Mouse (Mus musculus) Patski (cell line): ENCODE data around the gene Gm21988. TPM values are rescaled to one million over a fixed set of nuclear protein-coding genes. Genes with fewer than 3 reads are reported as not detected.

Experiments
- ATAC-seq: fragments of 100-300 bp; one replicate; pipeline ENCODE4 v1.8.0; 2021
- CTCF ChIA-PET: fragments of 350-600 bp; sonication (Branson Sonifier 250); formaldehyde crosslinking; loops from one replicate; lab custom pipeline; 2022; ENCODE audit warnings: inconsistent platforms; lab: Charles Lee
- POLR2A ChIA-PET: fragments of 350-600 bp; sonication (Branson Sonifier 250); formaldehyde crosslinking; loops from one replicate; lab custom pipeline; 2022; ENCODE audit warnings: antibody characterized with exemption, inconsistent platforms; lab: Charles Lee
- DNase-seq: peaks from one replicate; pipeline ENCODE4 v3.0.0-alpha.2; 2011; ENCODE audit warnings: low read depth, low spot score
- H3K27me3 ChIP-seq: fragments of 371-371 bp; one replicate; pipeline ENCODE4 v1.5.1; 2021
- CTCF ChIP-seq: fragments of 100-300 bp; IDR thresholded peaks from one replicate; pipeline ENCODE4 v1.5.1; 2021
- in situ Hi-C: fragments of 300-500 bp; cut with MboI; formaldehyde crosslinking; loops from 3 replicates; pipeline ENCODE4 v1.11.1; 2018; ENCODE audit warnings: low pct_unique_long_range_greater_than_20kb, mixed read lengths
- polyA plus RNA-seq: library from polyadenylated mRNA; unstranded; gene quantifications from one replicate; pipeline ENCODE4 v1.2.3, GENCODE M21; 2021

Gm21988 gene
- polyA plus RNA-seq, 1 experiment from 2014 or later: 4.3 TPM

GRCm38 (mm10) chr11:70228828-70229227 is 10.8 kb downstream of the Gm21988 start:
- no peak for ATAC-seq
- in situ Hi-C loops: no loop called here
- TF ChIP-seq CTCF: no peak
- POLR2A ChIA-PET: no interaction called here
- CTCF ChIA-PET: no interaction called here
- no peak for DNase-seq
- H3K27me3 ChIP-seq: peaks cover 29% of the 10 kb centered on the region

- ChIA-PET POLR2A (no interaction called here), CTCF (no interaction called here)
- H3K27me3 ChIP-seq: peaks cover 29% of the 10 kb centered on the region
- TF ChIP-seq CTCF: no peak
- DNase-seq (no peak), ATAC-seq (no peak)
- in situ Hi-C loops: no loop called here
These were observed 11.9 kb downstream of the Gm21988 start for GRCm38 (mm10) chr11:70227661-70228245.

GRCm38 (mm10) chr11:70227126-70227525 is 12.5 kb downstream of the Gm21988 start:
- DNase-seq (no peak), ATAC-seq (no peak)
- in situ Hi-C loops: no loop called here

GRCm38 (mm10) chr11:70226602-70226890 is 13.1 kb downstream of the Gm21988 start:
- H3K27me3 ChIP-seq: peaks cover 29% of the 10 kb centered on the region
- in situ Hi-C loops: no loop called here
- no peak for TF ChIP-seq CTCF
- CTCF ChIA-PET: no interaction called here
- ATAC-seq (no peak), DNase-seq (no peak)
- POLR2A ChIA-PET: no interaction called here

More at GRCm38 (mm10) chr11:70227126-70227525, 12.5 kb downstream of the Gm21988 start:
- peaks cover 29% of the 10 kb centered on the region for H3K27me3 ChIP-seq
- ChIA-PET POLR2A (no interaction called here), CTCF (no interaction called here)
- TF ChIP-seq CTCF: no peak

GRCm38 (mm10) chr11:70225798-70226601 is 13.6 kb downstream of the Gm21988 start:
- no peak for ATAC-seq

GRCm38 (mm10) chr11:70223724-70224123 is 15.9 kb downstream of the Gm21988 start:
- in situ Hi-C loops: no loop called here
- CTCF ChIA-PET: interaction anchor here (0.6 kb wide), 1 partner anchor 15 kb away, joined by 3 read pairs; no protein-coding TSS in a partner anchor

More at GRCm38 (mm10) chr11:70225798-70226601, 13.6 kb downstream of the Gm21988 start:
- TF ChIP-seq CTCF: no peak
- no peak for DNase-seq
- CTCF ChIA-PET: interaction anchor here (1.4 kb wide), 1 partner anchor 17 kb away, joined by 3 read pairs; no protein-coding TSS in a partner anchor
- in situ Hi-C loops: no loop called here
- H3K27me3 ChIP-seq: peaks cover 29% of the 10 kb centered on the region
- POLR2A ChIA-PET: no interaction called here

GRCm38 (mm10) chr11:70221603-70222500 is 17.8 kb downstream of the Gm21988 start:
- ChIA-PET CTCF (interaction anchor here (1.0 to 2.8 kb wide), 3 partner anchors 9 to 70 kb away, joined by 3 to 17 read pairs (median 4); partner anchors contain the start of gene Bcl6b), POLR2A (interaction anchor here (1.4 to 2.5 kb wide), 2 partner anchors 9 to 18 kb away, joined by 5 to 7 read pairs; partner anchors contain the start of genes Gm21988 and Rnasek)
- no peak for DNase-seq
- TF ChIP-seq CTCF: no peak
- in situ Hi-C loops: no loop called here
- H3K27me3 ChIP-seq: peaks cover 6% of the 10 kb centered on the region
- no peak for ATAC-seq

More at GRCm38 (mm10) chr11:70223724-70224123, 15.9 kb downstream of the Gm21988 start:
- no peak for DNase-seq
- ATAC-seq: no peak
- no peak for TF ChIP-seq CTCF
- H3K27me3 ChIP-seq: peaks cover 16% of the 10 kb centered on the region
- POLR2A ChIA-PET: interaction anchor here (0.5 kb wide), 1 partner anchor 26 kb away, joined by 4 read pairs; no protein-coding TSS in a partner anchor

- CTCF ChIA-PET: interaction anchor here (1.0 to 2.8 kb wide), 3 partner anchors 10 to 69 kb away, joined by 3 to 17 read pairs (median 4); partner anchors contain the start of gene Bcl6b
- DNase-seq (no peak), ATAC-seq (peak; percentile 61)
- TF ChIP-seq CTCF: no peak
- peaks cover 3% of the 10 kb centered on the region for H3K27me3 ChIP-seq
- POLR2A ChIA-PET: interaction anchor here (1.1 to 2.5 kb wide), 3 partner anchors 10 to 19 kb away, joined by 4 to 7 read pairs (median 5); partner anchors contain the start of genes Gm21988 and Rnasek
- in situ Hi-C loops: no loop called here
These were observed 18.7 kb downstream of the Gm21988 start, which contains the start of gene Slc16a13 for GRCm38 (mm10) chr11:70220731-70221602. Gene Slc16a13, minus strand, starts transcription at chr11:70221064.

GRCm38 (mm10) chr11:70220323-70220722 is 19.3 kb downstream of the Gm21988 start:
- ATAC-seq (no peak), DNase-seq (no peak)
- POLR2A ChIA-PET: interaction anchor here (1.1 to 2.5 kb wide), 2 partner anchors 10 to 19 kb away, joined by 4 to 7 read pairs; partner anchors contain the start of genes Gm21988 and Rnasek
- H3K27me3 ChIP-seq: no peaks in the 10 kb centered on the region
- TF ChIP-seq CTCF: no peak
- CTCF ChIA-PET: interaction anchor here (2.8 kb wide), 1 partner anchor 10 kb away, joined by 17 read pairs; the partner anchor contains the start of gene Bcl6b
- in situ Hi-C loops: no loop called here
